Mouse (Mus musculus) Patski (cell line): Measurements from ENCODE around the gene Wfikkn1. TPM values are rescaled to one million over a fixed set of nuclear protein-coding genes. Genes with fewer than 3 reads are reported as not detected.

ENCODE experiments used
- ATAC-seq: fragments of 100-300 bp; one replicate; pipeline ENCODE4 v1.8.0; 2021
- CTCF ChIA-PET: fragments of 350-600 bp; sonication (Branson Sonifier 250); formaldehyde crosslinking; loops from one replicate; lab custom pipeline; 2022; ENCODE audit warnings: inconsistent platforms; lab: Charles Lee
- POLR2A ChIA-PET: fragments of 350-600 bp; sonication (Branson Sonifier 250); formaldehyde crosslinking; loops from one replicate; lab custom pipeline; 2022; ENCODE audit warnings: antibody characterized with exemption, inconsistent platforms; lab: Charles Lee
- DNase-seq: peaks from one replicate; pipeline ENCODE4 v3.0.0-alpha.2; 2011; ENCODE audit warnings: low read depth, low spot score
- H3K27me3 ChIP-seq: fragments of 371-371 bp; one replicate; pipeline ENCODE4 v1.5.1; 2021
- CTCF ChIP-seq: fragments of 100-300 bp; IDR thresholded peaks from one replicate; pipeline ENCODE4 v1.5.1; 2021
- in situ Hi-C: fragments of 300-500 bp; cut with MboI; formaldehyde crosslinking; loops from 3 replicates; pipeline ENCODE4 v1.11.1; 2018; ENCODE audit warnings: low pct_unique_long_range_greater_than_20kb, mixed read lengths
- polyA plus RNA-seq: library from polyadenylated mRNA; unstranded; gene quantifications from one replicate; pipeline ENCODE4 v1.2.3, GENCODE M21; 2021

Wfikkn1 gene
- polyA plus RNA-seq, 1 experiment from 2014 or later: 0.35 TPM

DNA sequence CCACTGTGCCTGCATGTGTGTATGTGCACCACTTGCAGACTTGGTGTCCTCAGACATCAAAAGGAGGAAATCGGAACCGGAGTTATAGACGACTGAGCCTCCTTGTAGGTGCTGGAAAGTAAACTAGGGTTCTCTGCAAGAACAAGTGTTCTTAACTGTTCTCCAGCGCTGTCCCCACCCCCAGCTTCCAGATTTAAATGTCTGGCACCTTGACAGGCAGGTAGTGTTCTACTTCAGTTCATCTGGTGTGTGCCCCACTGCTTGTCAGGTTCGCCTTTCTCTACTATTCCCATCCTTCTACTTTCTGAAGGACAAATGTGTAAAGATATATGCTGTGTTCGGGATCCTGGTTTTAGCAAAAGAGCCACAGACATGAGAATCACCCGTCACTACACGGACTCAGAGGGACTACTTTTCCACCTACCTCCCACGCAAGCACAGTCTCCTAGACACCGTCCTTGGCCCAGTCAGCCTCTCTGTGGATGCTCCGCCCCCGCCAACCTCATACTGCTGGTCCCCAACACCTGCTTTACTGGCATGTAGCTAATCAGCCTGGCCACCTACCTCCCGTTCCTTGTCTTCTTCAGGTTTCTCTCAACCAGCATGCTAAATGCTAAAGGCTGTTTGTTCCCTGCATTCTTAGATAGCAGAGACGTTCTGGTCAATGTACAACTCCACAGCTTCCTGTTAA is 32.7 kb upstream of the Wfikkn1 start:
- ATAC-seq: no peak
- no peaks in the 10 kb centered on the region for H3K27me3 ChIP-seq
- TF ChIP-seq CTCF: no peak
- DNase-seq: no peak
- ChIA-PET POLR2A (no interaction called here), CTCF (no interaction called here)
- in situ Hi-C loops: no loop called here

DNA sequence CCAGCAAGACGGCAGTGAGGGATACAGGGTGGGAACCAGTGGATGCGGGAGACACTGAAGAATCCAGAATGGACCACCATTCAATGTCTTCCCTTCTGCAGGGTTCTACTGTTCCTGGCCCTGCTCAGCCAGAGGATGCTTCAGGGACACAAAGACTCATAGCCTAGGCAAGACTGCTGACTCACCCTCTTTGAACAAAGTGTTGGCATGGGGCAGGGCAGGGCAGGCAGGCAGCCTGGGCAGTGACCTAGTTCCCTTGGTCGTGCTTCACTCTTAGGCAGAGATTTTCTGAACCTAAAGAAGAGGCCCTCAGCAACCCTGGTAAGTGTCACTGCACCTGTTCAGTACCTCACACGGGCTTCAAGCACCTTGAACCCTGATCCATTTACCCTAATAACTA is 31.2 kb upstream of the Wfikkn1 start:
- ATAC-seq: no peak
- POLR2A ChIA-PET: no interaction called here
- CTCF ChIA-PET: interaction anchor here (2.4 kb wide), 1 partner anchor 17 kb away, joined by 14 read pairs; no protein-coding TSS in a partner anchor
- H3K27me3 ChIP-seq: no peaks in the 10 kb centered on the region
- no peak for TF ChIP-seq CTCF
- DNase-seq: no peak
- in situ Hi-C loops: no loop called here

- CTCF ChIA-PET: interaction anchor here (1.0 to 2.4 kb wide), 2 partner anchors 11 to 14 kb away, joined by 3 to 6 read pairs; no protein-coding TSS in a partner anchor
- POLR2A ChIA-PET: no interaction called here
- ATAC-seq (no peak), DNase-seq (no peak)
- in situ Hi-C loops: no loop called here
- no peak for TF ChIP-seq CTCF
- no peaks in the 10 kb centered on the region for H3K27me3 ChIP-seq
Observed at GRCm38 (mm10) chr17:25907640-25908039, 27.0 kb upstream of the Wfikkn1 start.

- no peaks in the 10 kb centered on the region for H3K27me3 ChIP-seq
- in situ Hi-C loops: no loop called here
- ATAC-seq (no peak), DNase-seq (no peak)
- no peak for TF ChIP-seq CTCF
- ChIA-PET POLR2A (no interaction called here), CTCF (interaction anchor here (1.3 to 2.9 kb wide), 2 partner anchors 9 to 109 kb away, joined by 3 to 12 read pairs; no protein-coding TSS in a partner anchor)
Observed at GRCm38 (mm10) chr17:25903061-25903460, 22.4 kb upstream of the Wfikkn1 start.

DNA sequence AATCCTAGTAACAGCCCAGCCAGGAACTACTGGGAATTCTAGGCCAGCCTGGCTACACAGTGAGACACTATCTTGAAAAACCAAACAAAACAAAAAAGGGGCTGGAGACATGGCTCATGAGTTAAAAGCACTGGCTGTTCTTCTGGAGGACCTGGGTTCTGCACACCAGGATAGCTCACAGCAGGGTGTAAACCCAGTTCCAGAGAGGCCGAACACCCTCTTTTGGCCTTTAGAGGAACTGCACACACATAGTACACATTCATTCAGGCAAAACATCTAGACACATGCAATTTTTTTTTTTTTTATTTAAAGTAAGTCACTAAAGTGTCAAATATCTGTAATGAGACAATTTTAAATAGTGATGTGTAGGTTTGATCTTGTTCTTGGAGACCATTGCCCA is 19.5 kb upstream of the Wfikkn1 start:
- DNase-seq: no peak
- peak; percentile 29 for TF ChIP-seq CTCF
- ChIA-PET POLR2A (no interaction called here), CTCF (no interaction called here)
- no peak for ATAC-seq
- H3K27me3 ChIP-seq: no peaks in the 10 kb centered on the region
- in situ Hi-C loops: no loop called here

- POLR2A ChIA-PET: interaction anchor here (1.5 kb wide), 1 partner anchor 22 kb away, joined by 3 read pairs; no protein-coding TSS in a partner anchor
- CTCF ChIA-PET: interaction anchor here (1.1 to 3.3 kb wide), 5 partner anchors 11 to 116 kb away, joined by 3 to 24 read pairs (median 4); no protein-coding TSS in a partner anchor
- TF ChIP-seq CTCF: no peak
- no peak for ATAC-seq
- no peak for DNase-seq
- in situ Hi-C loops: loop anchor here (5.0 kb wide), 1 partner anchor 196 kb away; the partner anchor contains the start of gene Decr2
- no peaks in the 10 kb centered on the region for H3K27me3 ChIP-seq
Observed at GRCm38 (mm10) chr17:25895891-25896290, 15.2 kb upstream of the Wfikkn1 start.

DNA sequence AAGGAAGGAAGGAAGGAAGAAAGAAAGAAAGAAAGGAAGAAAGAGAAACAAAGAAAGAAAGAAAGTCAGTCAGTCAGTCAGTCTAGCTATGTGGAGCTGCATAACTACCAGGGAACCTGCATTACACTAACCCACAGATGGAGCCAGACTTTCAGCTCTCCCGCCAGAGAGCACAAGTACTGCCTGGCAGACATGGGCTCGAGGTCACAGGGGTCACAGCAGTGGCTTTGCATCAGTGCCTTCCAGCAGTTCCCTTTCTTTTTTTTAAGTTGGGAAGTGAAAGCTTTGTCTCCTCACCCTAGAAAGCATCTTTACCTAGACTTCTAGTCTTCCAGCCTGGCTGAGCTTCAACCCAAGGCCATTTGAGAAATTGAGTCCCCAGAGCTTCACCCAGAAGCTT is 14.8 kb upstream of the Wfikkn1 start:
- DNase-seq (no peak), ATAC-seq (no peak)
- ChIA-PET CTCF (interaction anchor here (1.1 to 3.3 kb wide), 7 partner anchors 9 to 117 kb away, joined by 3 to 24 read pairs (median 9); no protein-coding TSS in a partner anchor), POLR2A (interaction anchor here (1.5 kb wide), 1 partner anchor 23 kb away, joined by 3 read pairs; no protein-coding TSS in a partner anchor)
- H3K27me3 ChIP-seq: no peaks in the 10 kb centered on the region
- in situ Hi-C loops: loop anchor here (5.0 kb wide), 1 partner anchor 197 kb away; the partner anchor contains the start of gene Decr2
- TF ChIP-seq CTCF: no peak

DNA sequence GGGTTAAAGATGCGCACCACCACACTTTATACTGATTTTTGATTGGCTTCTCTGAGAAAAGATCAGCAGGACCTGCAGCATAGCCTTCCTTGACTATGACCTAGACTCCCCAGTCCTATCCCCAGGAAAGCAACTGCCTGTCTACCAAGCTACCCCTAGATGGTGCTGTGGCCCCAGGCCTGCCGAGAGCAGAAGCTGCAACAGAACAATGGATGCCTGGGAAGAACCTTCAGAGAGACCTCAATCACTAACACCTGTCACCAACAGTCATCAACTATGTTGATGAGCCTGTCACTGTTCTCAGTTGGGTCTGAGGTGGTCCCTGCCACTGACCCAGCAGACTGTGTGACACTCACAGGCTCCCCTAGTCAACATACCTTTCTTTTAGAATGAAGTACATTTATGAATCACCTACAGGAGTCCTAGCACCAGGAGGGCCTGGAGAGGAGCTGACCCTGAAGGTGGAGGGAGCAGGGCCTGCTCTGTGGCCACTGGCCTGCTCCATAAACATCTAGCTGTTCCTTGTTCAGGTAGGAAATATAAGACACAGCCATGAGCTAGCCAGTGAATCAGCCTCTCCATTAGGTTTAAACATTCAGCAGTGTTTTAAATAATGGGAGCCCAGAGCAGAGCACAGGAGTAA is 13.4 kb upstream of the Wfikkn1 start:
- DNase-seq: no peak
- peak; percentile 98 for TF ChIP-seq CTCF
- H3K27me3 ChIP-seq: no peaks in the 10 kb centered on the region
- CTCF ChIA-PET: interaction anchor here (0.7 to 3.3 kb wide), 18 partner anchors 8 to 210 kb away, joined by 3 to 24 read pairs (median 5); partner anchors contain the start of genes Nhlrc4 and Pigq
- in situ Hi-C loops: loop anchor here (5.0 kb wide), 1 partner anchor 118 kb away; no protein-coding TSS in a partner anchor
- POLR2A ChIA-PET: interaction anchor here (1.2 kb wide), 1 partner anchor 12 kb away, joined by 3 read pairs; no protein-coding TSS in a partner anchor
- peak; percentile 51 for ATAC-seq

GRCm38 (mm10) chr17:25888837-25889236 is 8.2 kb upstream of the Wfikkn1 start:
- no peak for TF ChIP-seq CTCF
- ATAC-seq (no peak), DNase-seq (no peak)
- H3K27me3 ChIP-seq: no peaks in the 10 kb centered on the region
- ChIA-PET CTCF (no interaction called here), POLR2A (no interaction called here)
- in situ Hi-C loops: no loop called here

- TF ChIP-seq CTCF: no peak
- ChIA-PET CTCF (no interaction called here), POLR2A (no interaction called here)
- in situ Hi-C loops: no loop called here
- no peak for DNase-seq
- H3K27me3 ChIP-seq: no peaks in the 10 kb centered on the region
- no peak for ATAC-seq
Observed at GRCm38 (mm10) chr17:25887467-25887866, 6.8 kb upstream of the Wfikkn1 start.
